Mouse (Mus musculus) megakaryocyte, embryonic 14.5 days (primary cell): ENCODE measurements around the gene Trpm8. TPM values are rescaled to one million over a fixed set of nuclear protein-coding genes. Genes with fewer than 3 reads are reported as not detected.

Experiments used
- H3K27me3 ChIP-seq: replicated peaks from 2 replicates; pipeline ENCODE3; 2012; ENCODE audit warnings: inconsistent platforms
- H3K36me3 ChIP-seq: replicated peaks from 2 replicates; pipeline ENCODE3; 2012; ENCODE audit warnings: low read length, inconsistent platforms, mixed read lengths
- H3K4me1 ChIP-seq: 2 replicates; pipeline ENCODE4 v1.6.1; 2012; ENCODE audit warnings: inconsistent platforms
- H3K4me3 ChIP-seq: replicated peaks from 2 replicates; pipeline ENCODE3; 2012; ENCODE audit warnings: moderate library complexity, mild to moderate bottlenecking, inconsistent platforms
- H3K9me3 ChIP-seq: 2 replicates; pipeline ENCODE4 v1.6.1; 2012; ENCODE audit warnings: inconsistent platforms
- FLI1 ChIP-seq: IDR thresholded peaks from 2 replicates; pipeline ENCODE4 v1.6.1; 2012; ENCODE audit warnings: low read length, inconsistent platforms, mixed read lengths
- GATA1 ChIP-seq: IDR thresholded peaks from 3 replicates; pipeline ENCODE4 v1.6.1; 2012; ENCODE audit warnings: mixed read lengths, low read length, inconsistent platforms, borderline replicate concordance
- polyA plus RNA-seq: library from polyadenylated mRNA; stranded (reverse); fragments of >175 nt; gene quantifications from 2 replicates; pipeline ENCODE4 v1.2.3, GENCODE M21; 2012; ENCODE audit warnings: low replicate concordance; ENCODE audit not compliant: insufficient read depth

The Trpm8 gene
- polyA plus RNA-seq, 1 experiment, result not detected

- no peaks in the 10 kb centered on the region for H3K36me3 ChIP-seq
- no peak overlapping the region for H3K4me3 ChIP-seq
- no peaks in the 10 kb centered on the region for H3K27me3 ChIP-seq
- no peak for TF ChIP-seq GATA1
- no peak for TF ChIP-seq FLI1
- H3K9me3 ChIP-seq, result peaks cover 34% of the 10 kb centered on the region; the same call in 1 of the 2 replicates
- H3K4me1 ChIP-seq, result no peaks in the 10 kb centered on the region
These were observed 29.1 kb downstream of the Trpm8 start for GRCm38 (mm10) chr1:88306543-88306942.

- H3K27me3 ChIP-seq, result peaks cover 3% of the 10 kb centered on the region
- no peaks in the 10 kb centered on the region for H3K36me3 ChIP-seq
- peaks cover 33% of the 10 kb centered on the region; the same call in 1 of the 2 replicates for H3K9me3 ChIP-seq
- H3K4me1 ChIP-seq, result no peaks in the 10 kb centered on the region
- H3K4me3 ChIP-seq, result no peak overlapping the region
- TF ChIP-seq FLI1 (no peak), GATA1 (no peak)
These were observed 29.7 kb downstream of the Trpm8 start for GRCm38 (mm10) chr1:88307180-88307579.

DNA sequence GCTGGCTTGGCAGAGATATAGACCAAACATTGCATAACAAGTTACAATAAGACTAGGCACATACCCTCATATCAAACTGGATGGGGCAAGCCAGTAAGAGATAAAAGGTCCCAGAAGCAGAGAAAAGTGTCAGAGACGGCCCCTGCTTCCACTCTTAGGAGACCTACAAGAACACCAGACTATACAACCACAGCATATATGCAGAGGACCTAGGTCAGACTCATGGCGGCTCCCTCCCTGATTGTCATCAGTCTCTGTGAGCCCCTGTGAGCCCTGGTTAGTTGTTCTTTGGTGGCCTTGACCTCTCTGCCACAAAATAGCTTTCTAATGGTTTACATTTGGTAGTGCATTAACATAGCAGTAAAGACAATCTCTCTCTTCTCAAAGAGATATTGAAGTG lies 31.6 kb downstream of the Trpm8 start:
- Histone ChIP-seq H3K9me3 (peaks cover 25% of the 10 kb centered on the region; the same call in 1 of the 2 replicates), H3K4me1 (no peaks in the 10 kb centered on the region), H3K27me3 (peaks cover 3% of the 10 kb centered on the region), H3K4me3 (no peak overlapping the region), H3K36me3 (no peaks in the 10 kb centered on the region)
- TF ChIP-seq FLI1, result no peak
- TF ChIP-seq GATA1, result no peak

GRCm38 (mm10) chr1:88309905-88310304 lies 32.4 kb downstream of the Trpm8 start:
- H3K4me1 ChIP-seq, result no peaks in the 10 kb centered on the region
- H3K36me3 ChIP-seq, result no peaks in the 10 kb centered on the region
- H3K4me3 ChIP-seq, result no peak overlapping the region
- H3K27me3 ChIP-seq, result peaks cover 4% of the 10 kb centered on the region
- H3K9me3 ChIP-seq, result peaks cover 20% of the 10 kb centered on the region; the same call in 1 of the 2 replicates
- no peak for TF ChIP-seq GATA1
- TF ChIP-seq FLI1, result no peak

- no peak overlapping the region for H3K4me3 ChIP-seq
- TF ChIP-seq GATA1, result no peak
- TF ChIP-seq FLI1, result no peak
- H3K36me3 ChIP-seq, result no peaks in the 10 kb centered on the region
- peaks cover 4% of the 10 kb centered on the region for H3K27me3 ChIP-seq
- no peaks in the 10 kb centered on the region for H3K4me1 ChIP-seq
- H3K9me3 ChIP-seq, result peaks cover 20% of the 10 kb centered on the region; the same call in 1 of the 2 replicates
These were observed 32.9 kb downstream of the Trpm8 start for GRCm38 (mm10) chr1:88310349-88310748.

DNA sequence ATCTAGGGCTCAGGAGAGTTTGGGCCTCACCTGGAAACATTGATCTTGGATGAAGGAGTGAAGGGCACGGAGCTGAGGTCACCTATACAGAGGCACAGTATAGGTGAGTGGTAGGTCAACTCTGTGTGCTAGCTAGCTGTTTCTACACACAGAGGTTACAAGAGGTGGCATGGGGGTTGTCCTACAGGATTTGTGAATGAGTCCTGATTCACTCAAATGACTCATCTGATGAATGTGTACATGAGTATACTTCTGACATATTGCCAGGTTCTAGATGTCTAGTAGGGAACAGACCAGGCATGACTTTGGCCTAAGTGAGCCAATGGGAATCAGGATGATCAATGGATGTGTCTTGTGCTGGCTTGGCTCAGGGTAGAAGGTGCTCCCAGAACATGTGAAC lies 39.8 kb downstream of the Trpm8 start:
- Histone ChIP-seq H3K4me1 (no peaks in the 10 kb centered on the region), H3K27me3 (peaks cover 14% of the 10 kb centered on the region), H3K36me3 (no peaks in the 10 kb centered on the region), H3K9me3 (no peaks in the 10 kb centered on the region), H3K4me3 (no peak overlapping the region)
- TF ChIP-seq GATA1, result no peak
- TF ChIP-seq FLI1, result no peak

GRCm38 (mm10) chr1:88318531-88319060 lies 41.1 kb downstream of the Trpm8 start:
- H3K27me3 ChIP-seq, result peaks cover 14% of the 10 kb centered on the region

GRCm38 (mm10) chr1:88320821-88321395 lies 43.4 kb downstream of the Trpm8 start:
- TF ChIP-seq GATA1, result no peak
- no peak for TF ChIP-seq FLI1
- H3K36me3 ChIP-seq, result no peaks in the 10 kb centered on the region
- H3K4me3 ChIP-seq, result no peak overlapping the region
- H3K27me3 ChIP-seq, result peaks cover 17% of the 10 kb centered on the region
- no peaks in the 10 kb centered on the region for H3K4me1 ChIP-seq
- H3K9me3 ChIP-seq, result no peaks in the 10 kb centered on the region

More at GRCm38 (mm10) chr1:88318531-88319060, 41.1 kb downstream of the Trpm8 start:
- no peak for TF ChIP-seq FLI1
- no peak for TF ChIP-seq GATA1
- H3K4me3 ChIP-seq, result no peak overlapping the region
- no peaks in the 10 kb centered on the region for H3K36me3 ChIP-seq
- no peaks in the 10 kb centered on the region for H3K9me3 ChIP-seq
- no peaks in the 10 kb centered on the region for H3K4me1 ChIP-seq

- H3K36me3 ChIP-seq, result no peaks in the 10 kb centered on the region
- H3K9me3 ChIP-seq, result no peaks in the 10 kb centered on the region
- H3K4me1 ChIP-seq, result no peaks in the 10 kb centered on the region
- no peak overlapping the region for H3K4me3 ChIP-seq
- peaks cover 18% of the 10 kb centered on the region for H3K27me3 ChIP-seq
- TF ChIP-seq FLI1, result no peak
- TF ChIP-seq GATA1, result no peak
These were observed 44.7 kb downstream of the Trpm8 start for GRCm38 (mm10) chr1:88322146-88322545.

DNA sequence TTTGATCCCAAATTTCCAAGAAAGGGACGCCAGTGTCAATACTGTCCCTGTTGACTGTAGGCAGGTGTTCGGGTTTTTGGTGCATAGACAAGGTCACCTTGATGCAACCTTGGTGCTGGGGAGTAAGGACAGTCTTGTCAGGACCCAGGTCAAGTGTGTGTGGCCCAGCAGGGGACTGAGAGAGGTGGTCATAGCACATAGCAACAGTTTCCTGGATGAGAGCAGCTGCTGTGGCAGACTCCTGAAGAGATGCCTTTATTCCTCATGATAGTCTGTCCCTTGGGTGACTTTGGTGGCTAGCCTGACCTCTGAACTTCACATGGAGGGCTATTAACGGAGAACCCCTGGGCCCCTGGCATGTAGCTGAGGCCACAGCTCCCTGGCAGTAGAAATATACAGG lies 45.6 kb downstream of the Trpm8 start:
- peaks cover 13% of the 10 kb centered on the region for H3K27me3 ChIP-seq
- no peak overlapping the region for H3K4me3 ChIP-seq
- no peaks in the 10 kb centered on the region for H3K36me3 ChIP-seq
- no peaks in the 10 kb centered on the region for H3K4me1 ChIP-seq
- no peaks in the 10 kb centered on the region for H3K9me3 ChIP-seq
- no peak for TF ChIP-seq FLI1
- no peak for TF ChIP-seq GATA1

- Histone ChIP-seq H3K27me3 (peaks cover 13% of the 10 kb centered on the region), H3K4me1 (no peaks in the 10 kb centered on the region)
- TF ChIP-seq GATA1 (no peak), FLI1 (no peak)
These were observed 62.0 kb downstream of the Trpm8 start for GRCm38 (mm10) chr1:88339481-88339880.

More at GRCm38 (mm10) chr1:88339481-88339880, 62.0 kb downstream of the Trpm8 start:
- no peaks in the 10 kb centered on the region for H3K36me3 ChIP-seq
- no peaks in the 10 kb centered on the region for H3K9me3 ChIP-seq
- H3K4me3 ChIP-seq, result no peak overlapping the region
